Mouse (Mus musculus): ENCODE results near the gene Tango2. TPM values are rescaled to one million over a fixed set of nuclear protein-coding genes. Genes with fewer than 3 reads are reported as not detected.

Tango2 gene
- polyA plus RNA-seq, 1 experiment from 2014 or later, result 34.8 TPM

DNA sequence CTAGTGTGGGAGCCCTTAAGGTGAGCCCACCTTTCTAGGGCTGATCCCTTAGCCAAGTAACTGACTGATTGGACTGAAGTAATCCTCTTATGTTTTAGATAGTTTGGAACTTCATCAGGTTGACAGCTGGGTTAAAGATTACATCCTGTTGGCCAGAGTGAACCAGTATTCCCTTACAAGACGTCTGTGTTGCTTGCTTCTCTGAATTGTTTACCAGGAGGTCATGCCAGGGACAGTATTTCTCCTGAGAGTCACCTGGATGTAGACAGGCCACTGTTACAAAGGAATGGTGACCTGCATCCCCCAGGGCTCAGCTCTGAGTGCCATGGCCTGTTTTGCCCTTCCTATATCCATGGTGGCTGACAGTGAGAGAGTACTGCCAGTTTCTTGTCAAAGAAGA is 30.6 kb upstream of the Tango2 start:
- WGBS, result 18% methylated on average over 1 of the region's 1 CpGs
- no peaks in the 10 kb centered on the region for H3K36me3 ChIP-seq (ENCODE audit: control insufficient read depth, insufficient read depth, low read length)
- no peak overlapping the region for H3K4me3 ChIP-seq (ENCODE audit: low read depth, low read length)
- no peak overlapping the region for H3K9ac ChIP-seq (ENCODE audit: low read length)
- H3K27ac ChIP-seq (ENCODE audit: low read depth), result no peak overlapping the region
- no peak for DNase-seq (ENCODE audit: low spot score)
- peaks cover 22% of the 10 kb centered on the region for H3K4me1 ChIP-seq (replicated peaks; ENCODE audit: control insufficient read depth, insufficient read depth, low read length)
- no peak for ATAC-seq (replicated peaks; ENCODE audit: low FRiP score, low TSS enrichment, low read depth)
- H3K27me3 ChIP-seq (replicated peaks; ENCODE audit: control insufficient read depth, insufficient read depth, low read length), result no peaks in the 10 kb centered on the region
- H3K4me2 ChIP-seq (ENCODE audit: low read length), result no peak overlapping the region
- no peaks in the 10 kb centered on the region for H3K9me3 ChIP-seq (ENCODE audit: control insufficient read depth, low read length)

DNA sequence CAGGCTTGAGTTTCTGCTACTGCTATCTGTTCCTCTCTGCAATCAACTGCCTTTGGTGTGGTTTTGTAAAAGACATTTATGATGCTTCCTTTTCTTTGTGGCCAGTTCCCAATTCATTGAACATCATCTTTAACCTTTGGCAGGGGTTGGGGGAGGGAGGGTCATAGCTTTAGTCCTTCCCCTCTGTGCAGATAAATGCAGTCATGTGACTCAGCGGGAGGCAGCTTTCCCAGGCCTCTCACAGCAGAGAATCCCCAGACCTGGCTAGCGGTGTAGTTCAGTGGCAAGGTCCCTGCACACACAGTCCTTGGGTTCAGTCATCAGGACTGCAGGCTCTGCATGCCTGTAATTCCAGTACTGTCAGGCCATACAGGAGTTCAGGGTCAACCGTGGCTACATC is 29.3 kb upstream of the Tango2 start:
- DNase-seq (ENCODE audit: low spot score) (no peak), ATAC-seq (replicated peaks; ENCODE audit: low FRiP score, low TSS enrichment, low read depth) (no peak)
- 29% methylated on average over 3 of the region's 3 CpGs for WGBS
- no peaks in the 10 kb centered on the region for H3K27me3 ChIP-seq (replicated peaks; ENCODE audit: control insufficient read depth, insufficient read depth, low read length)
- no peak overlapping the region for H3K27ac ChIP-seq (ENCODE audit: low read depth)
- H3K4me1 ChIP-seq (replicated peaks; ENCODE audit: control insufficient read depth, insufficient read depth, low read length), result peaks cover 17% of the 10 kb centered on the region
- H3K4me2 ChIP-seq (ENCODE audit: low read length), result no peak overlapping the region
- H3K4me3 ChIP-seq (ENCODE audit: low read depth, low read length), result no peak overlapping the region
- H3K9me3 ChIP-seq (ENCODE audit: control insufficient read depth, low read length), result no peaks in the 10 kb centered on the region
- H3K9ac ChIP-seq (ENCODE audit: low read length), result no peak overlapping the region
- no peaks in the 10 kb centered on the region for H3K36me3 ChIP-seq (ENCODE audit: control insufficient read depth, insufficient read depth, low read length)

DNA sequence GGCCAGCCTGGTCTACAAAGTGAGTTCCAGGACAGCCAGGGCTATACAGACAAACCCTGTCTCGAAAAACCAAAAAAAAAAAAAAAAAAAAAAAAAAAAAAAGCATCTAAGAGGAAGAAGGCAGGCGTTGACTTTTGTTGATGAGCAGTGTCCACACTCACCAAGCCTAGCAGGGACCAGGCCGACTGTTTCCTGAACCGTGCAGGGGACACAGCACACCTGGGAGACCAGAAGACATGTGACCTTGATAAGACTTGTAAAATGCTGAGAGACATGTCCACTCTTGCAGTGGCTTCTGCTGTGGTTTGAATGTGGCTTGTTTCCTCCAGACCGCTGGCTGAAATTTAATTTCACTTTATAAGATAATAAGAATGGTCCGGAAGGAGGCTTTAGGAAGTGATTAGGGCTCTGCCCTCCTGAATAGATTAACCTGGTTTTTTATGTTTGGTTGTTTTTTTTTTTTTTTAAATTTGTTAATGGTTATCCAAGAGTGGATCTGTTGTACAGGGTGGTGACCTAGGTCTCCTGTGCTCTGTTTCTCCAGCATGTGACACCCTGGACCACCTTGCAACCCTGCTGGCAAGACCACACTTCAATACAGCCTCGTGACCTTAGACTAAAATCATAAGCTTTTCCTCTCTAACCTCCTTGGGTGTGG is 28.5 kb upstream of the Tango2 start:
- DNase-seq (ENCODE audit: low spot score) (no peak), ATAC-seq (replicated peaks; ENCODE audit: low FRiP score, low TSS enrichment, low read depth) (no peak)
- H3K4me3 ChIP-seq (ENCODE audit: low read depth, low read length), result no peak overlapping the region
- no peaks in the 10 kb centered on the region for H3K9me3 ChIP-seq (ENCODE audit: control insufficient read depth, low read length)
- no peak overlapping the region for H3K27ac ChIP-seq (ENCODE audit: low read depth)
- WGBS, result 70% methylated on average over 7 of the region's 7 CpGs
- no peaks in the 10 kb centered on the region for H3K36me3 ChIP-seq (ENCODE audit: control insufficient read depth, insufficient read depth, low read length)
- H3K9ac ChIP-seq (ENCODE audit: low read length), result no peak overlapping the region
- H3K4me2 ChIP-seq (ENCODE audit: low read length), result no peak overlapping the region
- H3K27me3 ChIP-seq (replicated peaks; ENCODE audit: control insufficient read depth, insufficient read depth, low read length), result no peaks in the 10 kb centered on the region
- peaks cover 10% of the 10 kb centered on the region; the same call in 1 of the 2 replicates for H3K4me1 ChIP-seq (replicated peaks; ENCODE audit: control insufficient read depth, insufficient read depth, low read length)

DNA sequence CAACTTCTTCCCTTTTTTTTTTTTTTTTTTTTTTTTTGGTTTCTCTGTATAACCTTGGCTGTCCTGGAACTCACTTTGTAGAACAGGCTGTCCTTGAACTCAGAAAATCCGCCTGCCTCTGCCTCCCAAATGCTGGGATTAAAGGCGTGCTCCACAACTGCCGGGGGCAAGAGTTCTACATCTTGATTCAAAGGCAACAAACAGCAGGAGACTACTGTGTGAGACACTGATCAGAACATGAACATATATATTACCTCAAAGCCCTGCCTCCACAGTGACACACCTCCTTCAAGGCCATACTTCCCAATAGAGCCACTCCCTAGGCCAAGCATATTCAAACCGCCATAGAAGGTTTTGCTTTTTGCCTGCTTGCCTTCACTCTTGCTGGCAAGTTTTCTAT is 25.7 kb upstream of the Tango2 start:
- ATAC-seq (replicated peaks; ENCODE audit: low FRiP score, low TSS enrichment, low read depth), result no peak
- WGBS, result 90% methylated on average over 4 of the region's 4 CpGs
- H3K4me2 ChIP-seq (ENCODE audit: low read length), result no peak overlapping the region

DNA sequence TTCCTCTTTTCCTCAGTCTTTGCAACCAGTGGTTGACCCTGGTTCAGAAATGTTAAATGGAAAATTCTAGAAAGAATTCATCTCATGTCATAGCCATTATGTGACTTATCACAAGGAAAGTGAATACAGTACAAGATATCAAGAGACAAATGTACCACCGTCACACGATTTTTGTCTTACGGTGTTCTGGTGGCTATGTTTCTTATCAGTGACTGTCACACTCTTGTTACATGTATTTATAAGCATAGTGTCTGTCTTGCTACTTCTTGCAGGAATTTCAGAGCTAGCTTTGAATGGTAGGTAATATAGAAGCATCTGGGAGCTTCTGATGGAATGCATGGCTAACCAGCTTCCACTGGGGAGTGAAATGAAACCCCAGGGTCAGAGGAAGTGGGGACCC is 22.3 kb upstream of the Tango2 start:
- Histone ChIP-seq H3K27me3 (replicated peaks; ENCODE audit: control insufficient read depth, insufficient read depth, low read length) (no peaks in the 10 kb centered on the region), H3K4me2 (ENCODE audit: low read length) (no peak overlapping the region), H3K9me3 (ENCODE audit: control insufficient read depth, low read length) (no peaks in the 10 kb centered on the region), H3K36me3 (ENCODE audit: control insufficient read depth, insufficient read depth, low read length) (no peaks in the 10 kb centered on the region), H3K4me1 (replicated peaks; ENCODE audit: control insufficient read depth, insufficient read depth, low read length) (no peaks in the 10 kb centered on the region), H3K9ac (ENCODE audit: low read length) (no peak overlapping the region), H3K4me3 (ENCODE audit: low read depth, low read length) (no peak overlapping the region), H3K27ac (ENCODE audit: low read depth) (no peak overlapping the region)
- ATAC-seq (replicated peaks; ENCODE audit: low FRiP score, low TSS enrichment, low read depth) (no peak), DNase-seq (ENCODE audit: low spot score) (no peak)
- 84% methylated on average over 3 of the region's 3 CpGs for WGBS

More for the DNA sequence above, 25.7 kb upstream of the Tango2 start:
- no peak for DNase-seq (ENCODE audit: low spot score)
- Histone ChIP-seq H3K27me3 (replicated peaks; ENCODE audit: control insufficient read depth, insufficient read depth, low read length) (no peaks in the 10 kb centered on the region), H3K9ac (ENCODE audit: low read length) (no peak overlapping the region), H3K27ac (ENCODE audit: low read depth) (no peak overlapping the region), H3K9me3 (ENCODE audit: control insufficient read depth, low read length) (no peaks in the 10 kb centered on the region), H3K4me1 (replicated peaks; ENCODE audit: control insufficient read depth, insufficient read depth, low read length) (peaks cover 3% of the 10 kb centered on the region; the same call in 1 of the 2 replicates), H3K36me3 (ENCODE audit: control insufficient read depth, insufficient read depth, low read length) (no peaks in the 10 kb centered on the region), H3K4me3 (ENCODE audit: low read depth, low read length) (no peak overlapping the region)

DNA sequence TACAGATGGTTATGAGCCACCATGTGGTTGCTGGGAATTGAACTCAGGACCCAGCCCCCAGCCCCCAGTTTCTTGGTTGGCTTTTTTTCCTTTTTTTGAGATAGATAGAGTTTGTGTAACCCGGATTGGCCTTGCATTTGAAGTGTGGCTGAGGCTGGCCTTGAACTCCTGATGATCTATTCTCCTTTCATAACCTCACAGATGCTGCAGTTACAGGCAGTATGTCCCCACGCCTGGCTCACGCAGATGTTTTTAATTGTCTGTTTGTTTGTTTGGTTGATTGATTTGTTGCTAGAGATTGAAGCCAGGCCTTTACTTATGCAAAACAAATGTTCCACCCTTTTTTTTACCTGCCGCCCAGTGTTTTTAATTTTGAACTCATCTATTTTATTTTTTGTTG is 18.9 kb upstream of the Tango2 start:
- H3K27me3 ChIP-seq (replicated peaks; ENCODE audit: control insufficient read depth, insufficient read depth, low read length), result no peaks in the 10 kb centered on the region
- no peak overlapping the region for H3K4me2 ChIP-seq (ENCODE audit: low read length)
- ATAC-seq (replicated peaks; ENCODE audit: low FRiP score, low TSS enrichment, low read depth) (no peak), DNase-seq (ENCODE audit: low spot score) (no peak)
- H3K27ac ChIP-seq (ENCODE audit: low read depth), result no peak overlapping the region
- H3K9me3 ChIP-seq (ENCODE audit: control insufficient read depth, low read length), result no peaks in the 10 kb centered on the region
- H3K4me1 ChIP-seq (replicated peaks; ENCODE audit: control insufficient read depth, insufficient read depth, low read length), result no peaks in the 10 kb centered on the region
- 85% methylated on average over 4 of the region's 4 CpGs for WGBS
- no peaks in the 10 kb centered on the region for H3K36me3 ChIP-seq (ENCODE audit: control insufficient read depth, insufficient read depth, low read length)
- H3K9ac ChIP-seq (ENCODE audit: low read length), result no peak overlapping the region
- H3K4me3 ChIP-seq (ENCODE audit: low read depth, low read length), result no peak overlapping the region

DNA sequence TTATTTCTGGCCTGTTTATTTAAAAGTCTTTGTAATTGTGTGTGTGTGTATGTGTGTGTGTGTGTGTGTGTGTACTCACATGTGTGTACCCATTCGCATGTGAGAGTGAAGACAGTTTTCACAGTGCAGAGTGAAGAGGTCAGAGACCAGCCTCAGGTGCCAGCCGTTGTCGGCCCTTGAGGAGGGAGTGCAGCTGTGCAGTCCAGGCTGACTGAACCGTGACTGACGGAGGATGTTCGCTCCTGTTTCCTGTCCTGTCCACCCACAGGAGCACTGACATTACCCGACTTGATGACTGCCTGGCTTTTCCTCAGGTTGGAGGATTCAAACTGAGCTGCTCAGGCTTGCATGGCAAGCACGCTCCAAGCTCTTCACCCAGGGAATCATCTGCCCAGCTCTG is 15.0 kb upstream of the Tango2 start:
- ATAC-seq (replicated peaks; ENCODE audit: low FRiP score, low TSS enrichment, low read depth), result no peak
- no peaks in the 10 kb centered on the region for H3K4me1 ChIP-seq (replicated peaks; ENCODE audit: control insufficient read depth, insufficient read depth, low read length)
- no peak overlapping the region for H3K4me3 ChIP-seq (ENCODE audit: low read depth, low read length)
- H3K27ac ChIP-seq (ENCODE audit: low read depth), result no peak overlapping the region
- H3K36me3 ChIP-seq (ENCODE audit: control insufficient read depth, insufficient read depth, low read length), result no peaks in the 10 kb centered on the region
- no peak overlapping the region for H3K9ac ChIP-seq (ENCODE audit: low read length)
- 69% methylated on average over 8 of the region's 8 CpGs for WGBS
- no peaks in the 10 kb centered on the region for H3K9me3 ChIP-seq (ENCODE audit: control insufficient read depth, low read length)
- DNase-seq (ENCODE audit: low spot score), result no peak
- H3K4me2 ChIP-seq (ENCODE audit: low read length), result no peak overlapping the region
- H3K27me3 ChIP-seq (replicated peaks; ENCODE audit: control insufficient read depth, insufficient read depth, low read length), result no peaks in the 10 kb centered on the region

DNA sequence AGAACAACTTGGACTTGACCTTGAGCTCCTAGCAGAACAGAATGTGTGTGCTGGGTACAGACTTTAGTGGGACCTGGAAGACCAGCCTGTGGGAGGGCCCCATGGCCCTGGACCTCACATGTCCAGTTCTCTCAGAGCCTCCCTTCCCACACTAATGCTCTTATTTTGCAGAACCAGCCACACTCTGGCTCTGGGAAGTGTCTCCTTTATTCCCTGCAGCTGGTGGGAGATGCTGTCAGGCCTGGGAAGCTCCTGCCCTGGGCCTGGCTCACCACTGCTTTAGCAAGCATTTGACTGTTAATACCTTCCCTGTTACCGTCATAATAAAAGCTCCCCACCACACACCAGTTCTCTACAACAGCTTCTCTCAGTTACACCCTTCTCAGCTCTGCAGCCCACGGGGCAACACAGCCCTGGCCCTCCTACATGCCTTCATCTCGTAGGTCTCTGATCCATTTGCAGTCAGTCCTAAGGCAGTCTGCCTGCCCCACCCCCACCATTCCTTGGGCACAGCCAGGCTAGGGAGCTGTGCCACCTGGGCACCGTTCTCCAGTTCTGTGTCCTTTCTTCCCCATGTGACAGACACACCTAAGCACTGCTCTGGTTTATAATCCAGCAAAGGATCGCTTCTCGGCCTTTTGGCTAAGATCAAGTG is 12.4 kb upstream of the Tango2 start:
- Histone ChIP-seq H3K9me3 (ENCODE audit: control insufficient read depth, low read length) (no peaks in the 10 kb centered on the region), H3K4me2 (ENCODE audit: low read length) (no peak overlapping the region), H3K4me1 (replicated peaks; ENCODE audit: control insufficient read depth, insufficient read depth, low read length) (no peaks in the 10 kb centered on the region), H3K4me3 (ENCODE audit: low read depth, low read length) (no peak overlapping the region), H3K27ac (ENCODE audit: low read depth) (no peak overlapping the region), H3K27me3 (replicated peaks; ENCODE audit: control insufficient read depth, insufficient read depth, low read length) (no peaks in the 10 kb centered on the region), H3K36me3 (ENCODE audit: control insufficient read depth, insufficient read depth, low read length) (no peaks in the 10 kb centered on the region), H3K9ac (ENCODE audit: low read length) (no peak overlapping the region)
- DNase-seq (ENCODE audit: low spot score), result peak; percentile 51
- peak; percentile 43; the same call in 1 of the 2 replicates for ATAC-seq (replicated peaks; ENCODE audit: low FRiP score, low TSS enrichment, low read depth)
- 62% methylated on average over 6 of the region's 6 CpGs for WGBS

DNA sequence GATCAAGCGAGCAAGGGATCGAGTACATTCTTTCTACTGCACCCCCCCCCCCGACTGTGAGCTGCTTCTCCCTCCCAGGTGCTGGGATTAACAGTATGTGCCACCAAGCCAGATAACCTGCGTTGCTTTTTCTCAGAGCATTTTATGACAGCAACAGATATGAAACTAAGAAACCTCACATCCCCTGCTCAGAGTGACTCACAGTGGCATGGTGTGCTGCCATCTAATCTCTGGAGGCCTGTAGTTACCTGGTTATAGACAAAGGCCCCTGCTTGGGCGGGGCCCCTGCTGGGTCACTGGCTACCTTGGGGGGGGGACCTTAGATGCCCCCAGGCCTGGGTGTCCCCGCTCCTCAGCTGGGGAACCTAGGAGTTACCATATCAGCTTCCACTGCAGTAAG is 10.1 kb upstream of the Tango2 start:
- ATAC-seq (replicated peaks; ENCODE audit: low FRiP score, low TSS enrichment, low read depth) (no peak), DNase-seq (ENCODE audit: low spot score) (no peak)
- no peaks in the 10 kb centered on the region for H3K9me3 ChIP-seq (ENCODE audit: control insufficient read depth, low read length)
- no peaks in the 10 kb centered on the region for H3K4me1 ChIP-seq (replicated peaks; ENCODE audit: control insufficient read depth, insufficient read depth, low read length)
- WGBS, result 78% methylated on average over 6 of the region's 6 CpGs
- no peak overlapping the region for H3K4me3 ChIP-seq (ENCODE audit: low read depth, low read length)
- no peaks in the 10 kb centered on the region for H3K27me3 ChIP-seq (replicated peaks; ENCODE audit: control insufficient read depth, insufficient read depth, low read length)
- no peak overlapping the region for H3K4me2 ChIP-seq (ENCODE audit: low read length)
- H3K9ac ChIP-seq (ENCODE audit: low read length), result no peak overlapping the region
- no peak overlapping the region for H3K27ac ChIP-seq (ENCODE audit: low read depth)
- H3K36me3 ChIP-seq (ENCODE audit: control insufficient read depth, insufficient read depth, low read length), result no peaks in the 10 kb centered on the region
